Mouse (Mus musculus): ENCODE measurements around the gene D1Ertd622e. TPM values are rescaled to one million over a fixed set of nuclear protein-coding genes. Genes with fewer than 3 reads are reported as not detected.

The D1Ertd622e gene
- total RNA-seq, 2 experiments from 2014 or later = 7.9 to 9.0 TPM

- DNase-seq = no peak
These were observed 83.9 kb downstream of the D1Ertd622e start for GRCm38 (mm10) chr1:97578025-97578417.

GRCm38 (mm10) chr1:97577062-97578024 is 84.5 kb downstream of the D1Ertd622e start:
- DNase-seq = no peak

- no peak for DNase-seq
These were observed 85.3 kb downstream of the D1Ertd622e start for GRCm38 (mm10) chr1:97576576-97576975.

- no peak for DNase-seq
These were observed 91.1 kb downstream of the D1Ertd622e start for GRCm38 (mm10) chr1:97570814-97571213.

DNA sequence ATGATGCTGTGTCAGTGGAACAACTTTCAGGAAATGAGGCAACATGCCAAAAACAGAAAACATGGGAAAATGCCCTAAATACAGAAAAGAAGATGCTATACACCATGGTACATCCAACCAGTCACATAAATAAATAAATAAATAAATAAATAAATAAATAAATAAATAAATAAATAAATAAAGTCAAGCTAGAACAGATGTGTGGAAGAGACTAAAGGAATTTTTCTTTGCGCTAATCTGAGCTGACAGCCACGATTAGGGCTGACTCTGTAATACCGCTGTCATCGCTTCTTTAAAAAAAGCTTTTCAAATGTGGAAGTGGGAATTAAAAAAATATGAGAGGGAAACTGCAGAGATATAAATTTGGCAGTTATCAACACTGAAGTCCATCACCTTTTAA is 93.9 kb downstream of the D1Ertd622e start:
- no peak for DNase-seq

DNA sequence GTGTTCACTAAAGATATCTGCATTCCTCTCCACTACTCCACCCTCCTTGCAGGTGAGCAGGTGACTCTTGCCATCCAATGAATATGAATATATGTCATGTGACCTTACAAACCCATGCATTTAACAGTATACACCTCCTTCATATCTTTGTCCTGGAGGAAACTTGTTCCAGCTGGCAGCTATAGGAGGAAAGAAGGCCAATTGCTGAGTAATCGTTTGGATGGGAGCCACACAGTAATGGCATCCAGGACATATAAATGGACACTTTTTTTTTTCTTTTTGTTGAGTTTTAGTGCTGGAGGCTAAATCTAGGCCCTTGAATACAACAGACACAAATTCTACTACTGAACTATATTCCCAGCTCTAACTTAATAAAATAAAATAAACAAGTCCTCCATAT is 97.2 kb downstream of the D1Ertd622e start:
- DNase-seq = no peak

DNA sequence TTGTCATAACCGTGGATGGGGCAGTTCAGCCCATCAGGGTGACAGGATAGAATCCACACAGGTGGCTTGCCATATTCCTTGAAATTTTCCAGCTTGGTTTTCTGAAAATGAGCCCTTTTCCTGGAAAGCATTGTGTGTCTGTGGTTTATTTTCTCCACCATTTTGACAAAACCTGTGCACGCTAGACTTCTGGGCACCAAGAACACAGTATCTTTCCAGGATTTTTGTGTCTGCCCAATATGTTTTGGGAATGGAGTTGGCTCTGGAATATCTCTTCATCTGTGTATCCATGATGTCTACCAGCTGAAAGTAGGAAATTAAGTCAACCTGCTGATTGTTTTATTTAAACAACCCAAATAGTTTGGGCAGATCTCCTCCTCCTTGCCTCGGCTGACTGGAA is 99.0 kb downstream of the D1Ertd622e start:
- no peak for DNase-seq

Other genes with a start within 250 kb of the D1Ertd622e start
- 1 to 10 TPM; 8.1 to 8.8 TPM for gene Gin1, start 108.1 kb upstream of the D1Ertd622e start, total RNA-seq (2021)
- 10 to 100 TPM; 63.5 to 66.0 TPM for gene Ppip5k2, start 108.3 kb upstream of the D1Ertd622e start, total RNA-seq (2021)